Mouse (Mus musculus) brain, embryonic 14.5 days (tissue): ENCODE results near the gene Ugt3a1. TPM values are rescaled to one million over a fixed set of nuclear protein-coding genes. Genes with fewer than 3 reads are reported as not detected.

Experiments used
- DNase-seq: peaks from one replicate; pipeline ENCODE4 v3.0.0-alpha.2; 2011; ENCODE audit warnings: low read depth
- CTCF ChIP-seq: fragments of 200-500 bp; IDR thresholded peaks from 2 replicates; pipeline ENCODE4 v1.5.1; 2012; ENCODE audit warnings: inconsistent platforms, mild to moderate bottlenecking, moderate library complexity, borderline replicate concordance; ENCODE audit not compliant: insufficient read depth, insufficient read length; ENCODE audit errors: extremely low read depth
- POLR2A ChIP-seq: fragments of 200-500 bp; IDR thresholded peaks from 2 replicates; pipeline ENCODE4 v1.6.1; 2012; ENCODE audit warnings: mild to moderate bottlenecking, inconsistent platforms, borderline replicate concordance; ENCODE audit not compliant: poor library complexity, insufficient read depth, insufficient read length, severe bottlenecking; ENCODE audit errors: extremely low read depth
- polyA plus RNA-seq: library from polyadenylated mRNA; depleted of rRNA; stranded (reverse); fragments of >200 nt; gene quantifications from 2 replicates; pipeline ENCODE4 v1.2.3, GENCODE M21; 2012; rRNA removed

Gene Ugt3a1
- polyA plus RNA-seq, 1 experiment, result not detected

GRCm38 (mm10) chr15:9337021-9337420 lies 60.3 kb downstream of the Ugt3a1 start:
- TF ChIP-seq POLR2A (no peak), CTCF (no peak)
- no peak for DNase-seq

- DNase-seq, result no peak
- no peak for TF ChIP-seq CTCF
- TF ChIP-seq POLR2A, result no peak
Measured at GRCm38 (mm10) chr15:9348739-9349138, 72.1 kb downstream of the Ugt3a1 start.

GRCm38 (mm10) chr15:9362801-9363200 lies 86.1 kb downstream of the Ugt3a1 start:
- no peak for DNase-seq
- no peak for TF ChIP-seq POLR2A
- no peak for TF ChIP-seq CTCF

Other genes with a start within 250 kb of the Ugt3a1 start
- 24.0 and 31.8 TPM in 2 replicates for gene Nadk2, start 205.6 kb upstream of the Ugt3a1 start, polyA plus RNA-seq
- 11.0 and 14.5 TPM in 2 replicates for gene Lmbrd2, start 136.3 kb upstream of the Ugt3a1 start, polyA plus RNA-seq
- 10.9 and 15.7 TPM in 2 replicates for gene Skp2, start 121.5 kb upstream of the Ugt3a1 start, polyA plus RNA-seq
- not detected in 2 replicates for gene Ugt3a2, start 58.7 kb downstream of the Ugt3a1 start, polyA plus RNA-seq
- 1.4 and 1.8 TPM in 2 replicates for gene Capsl, start 159.1 kb downstream of the Ugt3a1 start, polyA plus RNA-seq